Mouse (Mus musculus): ENCODE measurements around the gene Synpo2l. TPM values are rescaled to one million over a fixed set of nuclear protein-coding genes. Genes with fewer than 3 reads are reported as not detected.
A peak's percentile ranks its signal among the peaks of the same experiment; 100 is the strongest.
"Not testable (repeated sequence)": the region's sequence is repeated elsewhere in the genome, so short reads cannot be mapped to it uniquely, and the experiment has no call there.

Gene Synpo2l
- 0.19 and 0.23 TPM in 2 replicates for polyA plus RNA-seq (2014; fragmentation: Nextera tagmentation; extraction: Ambion mirVana)

DNA sequence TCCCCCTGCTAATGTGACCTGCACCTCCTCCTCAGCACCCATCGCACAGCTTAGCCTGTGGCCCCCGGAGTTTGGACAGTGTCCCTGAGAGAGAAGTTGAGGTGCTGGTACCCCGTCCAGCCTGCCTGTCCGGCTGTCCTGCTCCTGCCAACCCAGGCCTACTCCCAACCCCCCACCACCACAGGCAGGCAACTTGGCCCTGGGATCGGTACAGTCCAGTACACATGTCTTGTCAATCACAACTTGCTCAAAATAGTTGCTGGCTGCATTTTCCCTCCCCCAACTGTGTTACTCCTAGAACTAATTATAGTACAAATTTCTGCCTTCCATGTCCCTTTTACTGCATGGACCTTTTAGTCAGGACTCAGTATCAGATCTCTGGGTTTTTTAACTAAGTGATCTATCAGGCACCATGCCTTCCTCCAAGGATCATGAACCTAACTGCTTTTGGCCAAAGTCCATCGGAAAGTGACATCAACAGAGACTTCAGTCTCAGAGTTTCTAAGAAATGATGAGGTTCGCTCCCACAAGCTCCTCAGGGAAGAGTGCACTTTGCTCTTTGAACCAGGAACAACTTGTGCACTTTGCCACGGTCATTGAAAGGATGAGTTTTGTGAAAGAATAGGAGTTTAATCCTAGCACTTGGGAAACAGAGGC lies at the start of gene Synpo2l:
Gene Synpo2l, minus strand, starts transcription at position 201 of the 657 bp plus-strand sequence.
- Histone ChIP-seq H3K36me3 (ENCODE audit: control insufficient read depth, insufficient read depth, low read length) (no peaks in the 10 kb centered on the region), H3K4me2 (ENCODE audit: low read depth, low read length) (no peak within 1 kb of the TSS), H3K27me3 (ENCODE audit: control insufficient read depth, insufficient read depth, low read length) (0 out of 2 replicates have a peak, but pooled peaks cover 2% of the 10 kb centered on the region), H3K4me3 (ENCODE audit: low read depth, low read length) (no peak within 1 kb of the TSS), H3K9me3 (ENCODE audit: control insufficient read depth, low read length) (no peaks in the 10 kb centered on the region), H3K9ac (replicated peaks; ENCODE audit: low read depth, low read length) (no peak within 1 kb of the TSS), H3K27ac (ENCODE audit: low read depth, low read length) (no peak within 1 kb of the TSS), H3K4me1 (ENCODE audit: control insufficient read depth, insufficient read depth, low read length) (no peaks in the 10 kb centered on the region)
- WGBS, result 88% methylated on average over 8 of the region's 8 CpGs
- ATAC-seq (ENCODE audit: low read depth), result no peak

DNA sequence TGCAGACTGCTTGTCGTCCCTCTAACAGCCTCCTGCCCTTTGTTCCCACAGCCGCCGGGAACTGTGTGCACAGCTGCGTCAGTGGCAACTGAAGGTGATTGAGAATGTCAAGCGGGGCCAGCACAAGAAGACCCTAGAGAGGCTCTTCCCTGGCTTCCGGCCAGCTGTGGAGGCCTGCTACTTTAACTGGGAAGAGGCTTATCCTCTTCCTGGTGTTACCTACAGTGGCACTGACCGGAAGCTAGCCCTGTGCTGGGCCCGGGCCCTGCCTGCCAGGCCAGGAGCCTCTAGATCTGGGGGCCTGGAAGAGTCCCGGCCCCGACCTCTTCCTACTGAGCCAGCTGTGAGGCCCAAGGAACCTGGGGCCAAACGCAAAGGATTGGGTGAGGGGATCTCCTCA lies 45.7 kb upstream of the Synpo2l start:
- 77% methylated on average over 11 of the region's 11 CpGs for WGBS
- H3K9me3 ChIP-seq (ENCODE audit: control insufficient read depth, low read length), result no peaks in the 10 kb centered on the region
- no peak overlapping the region for H3K4me3 ChIP-seq (ENCODE audit: low read depth, low read length)
- no peak overlapping the region for H3K9ac ChIP-seq (replicated peaks; ENCODE audit: low read depth, low read length)
- ATAC-seq (ENCODE audit: low read depth), result no peak
- H3K27me3 ChIP-seq (ENCODE audit: control insufficient read depth, insufficient read depth, low read length), result no peaks in the 10 kb centered on the region
- H3K36me3 ChIP-seq (ENCODE audit: control insufficient read depth, insufficient read depth, low read length), result peaks cover 79% of the 10 kb centered on the region
- no peak overlapping the region for H3K4me2 ChIP-seq (ENCODE audit: low read depth, low read length)
- H3K27ac ChIP-seq (ENCODE audit: low read depth, low read length), result no peak overlapping the region
- peaks cover 8% of the 10 kb centered on the region for H3K4me1 ChIP-seq (ENCODE audit: control insufficient read depth, insufficient read depth, low read length)

DNA sequence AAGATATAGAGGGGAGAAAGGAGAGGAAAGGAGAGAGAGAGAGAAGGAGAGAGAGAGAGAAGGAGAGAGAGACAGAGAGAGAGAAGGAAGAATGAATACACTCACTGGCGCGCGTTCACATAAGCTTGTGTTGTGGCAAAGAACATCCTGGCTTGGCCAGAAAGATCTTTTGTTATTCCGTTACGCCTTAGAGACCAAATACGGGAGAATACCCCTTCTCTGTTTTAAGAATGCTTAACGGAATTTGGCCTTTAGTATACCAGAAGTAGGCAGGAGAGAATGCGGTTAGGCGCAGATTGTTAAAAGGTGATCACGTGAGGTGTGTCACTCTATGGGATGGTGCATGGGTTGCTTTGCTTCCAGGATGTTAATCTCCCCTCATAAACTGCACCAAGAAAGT lies 40.1 kb upstream of the Synpo2l start:
- Histone ChIP-seq H3K36me3 (ENCODE audit: control insufficient read depth, insufficient read depth, low read length) (peaks cover 27% of the 10 kb centered on the region), H3K9me3 (ENCODE audit: control insufficient read depth, low read length) (no peaks in the 10 kb centered on the region), H3K27ac (ENCODE audit: low read depth, low read length) (no peak overlapping the region; the same call in 1 of the 2 replicates), H3K9ac (replicated peaks; ENCODE audit: low read depth, low read length) (peak overlapping the region; percentile 97), H3K4me1 (ENCODE audit: control insufficient read depth, insufficient read depth, low read length) (peaks cover 17% of the 10 kb centered on the region), H3K4me2 (ENCODE audit: low read depth, low read length) (peak overlapping the region; percentile 74), H3K4me3 (ENCODE audit: low read depth, low read length) (peak overlapping the region; percentile 99), H3K27me3 (ENCODE audit: control insufficient read depth, insufficient read depth, low read length) (peaks cover 3% of the 10 kb centered on the region; the same call in 1 of the 2 replicates)
- 16% methylated on average over 10 of the region's 10 CpGs for WGBS
- no peak for ATAC-seq (ENCODE audit: low read depth)

DNA sequence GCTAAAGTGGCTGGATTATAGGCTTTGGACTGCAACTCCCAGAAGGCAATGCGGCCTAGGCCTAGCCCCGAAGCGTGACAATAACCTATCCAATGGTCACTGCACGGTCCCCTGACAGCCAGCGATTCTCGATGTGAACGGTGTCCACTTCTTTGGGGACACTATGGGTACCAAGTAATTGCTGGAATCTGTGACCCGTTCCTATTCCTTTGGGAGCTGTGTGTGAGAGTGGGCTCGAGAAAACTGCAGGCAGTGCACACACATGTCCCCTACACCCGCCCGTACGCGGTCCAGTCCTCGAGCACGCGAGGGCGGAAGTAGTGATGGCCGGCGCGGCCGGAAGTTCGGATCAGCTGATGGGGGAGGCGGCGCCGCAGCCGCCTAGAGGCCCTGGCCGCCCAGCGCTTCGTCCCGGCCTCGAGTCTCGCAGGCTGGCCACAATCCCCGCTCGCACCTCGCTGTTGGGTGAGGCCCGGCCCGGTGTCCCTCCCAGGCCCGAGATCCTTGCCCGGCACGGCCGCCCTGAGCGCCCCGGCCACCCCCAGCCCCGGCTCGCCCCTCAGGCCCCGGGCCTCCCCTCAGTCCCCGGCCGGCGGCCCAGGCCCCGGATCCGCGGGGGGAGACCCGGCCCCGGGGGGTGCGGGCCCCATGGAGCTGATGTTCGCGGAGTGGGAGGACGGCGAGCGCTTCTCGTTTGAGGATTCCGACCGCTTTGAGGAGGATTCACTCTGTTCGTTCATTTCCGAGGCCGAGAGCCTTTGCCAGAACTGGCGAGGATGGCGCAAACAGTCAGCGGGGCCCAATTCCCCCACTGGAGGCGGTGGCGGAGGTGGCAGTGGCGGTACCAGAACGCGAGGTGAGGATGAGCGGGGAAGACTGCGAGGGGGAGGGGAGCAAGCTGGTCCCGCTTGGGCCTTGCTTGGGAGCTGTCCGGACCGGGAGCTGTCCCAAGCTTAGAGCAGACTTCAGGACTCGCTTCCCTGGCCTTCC lies 39.3 kb upstream of the Synpo2l start, which contains the start of gene Zswim8:
Gene Zswim8, plus strand, starts transcription at position 352 of the 990 bp plus-strand sequence.
- Histone ChIP-seq H3K9me3 (ENCODE audit: control insufficient read depth, low read length) (no peaks in the 10 kb centered on the region), H3K36me3 (ENCODE audit: control insufficient read depth, insufficient read depth, low read length) (peaks cover 20% of the 10 kb centered on the region), H3K4me1 (ENCODE audit: control insufficient read depth, insufficient read depth, low read length) (peaks cover 17% of the 10 kb centered on the region), H3K27ac (ENCODE audit: low read depth, low read length) (peak within 1 kb of the TSS; percentile 88), H3K4me2 (ENCODE audit: low read depth, low read length) (peak within 1 kb of the TSS; percentile 74), H3K4me3 (ENCODE audit: low read depth, low read length) (peak within 1 kb of the TSS; percentile 99), H3K27me3 (ENCODE audit: control insufficient read depth, insufficient read depth, low read length) (peaks cover 3% of the 10 kb centered on the region; the same call in 1 of the 2 replicates), H3K9ac (replicated peaks; ENCODE audit: low read depth, low read length) (peak within 1 kb of the TSS; percentile 97)
- peak; percentile 95 for ATAC-seq (ENCODE audit: low read depth)
- under 1% methylated on average over 72 of the region's 80 CpGs for WGBS

DNA sequence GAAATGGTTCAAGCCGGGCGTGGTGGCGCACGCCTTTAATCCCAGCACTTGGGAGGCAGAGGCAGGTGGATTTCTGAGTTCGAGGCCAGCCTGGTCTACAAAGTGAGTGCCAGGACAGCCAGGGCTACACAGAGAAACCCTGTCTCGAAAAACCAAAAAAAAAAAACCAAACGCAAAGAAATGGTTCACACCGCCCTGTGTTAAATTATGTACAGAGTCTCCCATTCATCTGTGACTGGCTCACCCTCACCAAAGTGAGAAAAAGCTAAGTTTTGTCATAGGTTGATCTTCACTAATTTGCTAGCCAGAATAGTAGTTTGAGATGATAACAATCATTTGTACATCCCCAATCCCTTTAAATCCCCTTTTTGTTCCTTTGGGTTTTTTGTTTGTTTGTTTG lies 35.3 kb upstream of the Synpo2l start:
- peaks cover 29% of the 10 kb centered on the region for H3K4me1 ChIP-seq (ENCODE audit: control insufficient read depth, insufficient read depth, low read length)
- H3K9ac ChIP-seq (replicated peaks; ENCODE audit: low read depth, low read length), result peak overlapping the region; percentile 82
- H3K4me3 ChIP-seq (ENCODE audit: low read depth, low read length), result peak overlapping the region; percentile 79
- not testable (repeated sequence) for H3K27me3 ChIP-seq (ENCODE audit: control insufficient read depth, insufficient read depth, low read length); ATAC-seq (ENCODE audit: low read depth); H3K9me3 ChIP-seq (ENCODE audit: control insufficient read depth, low read length); H3K36me3 ChIP-seq (ENCODE audit: control insufficient read depth, insufficient read depth, low read length)
- peak overlapping the region; percentile 65 for H3K4me2 ChIP-seq (ENCODE audit: low read depth, low read length)
- 13% methylated on average over 8 of the region's 8 CpGs for WGBS
- peak overlapping the region; percentile 82 for H3K27ac ChIP-seq (ENCODE audit: low read depth, low read length)

DNA sequence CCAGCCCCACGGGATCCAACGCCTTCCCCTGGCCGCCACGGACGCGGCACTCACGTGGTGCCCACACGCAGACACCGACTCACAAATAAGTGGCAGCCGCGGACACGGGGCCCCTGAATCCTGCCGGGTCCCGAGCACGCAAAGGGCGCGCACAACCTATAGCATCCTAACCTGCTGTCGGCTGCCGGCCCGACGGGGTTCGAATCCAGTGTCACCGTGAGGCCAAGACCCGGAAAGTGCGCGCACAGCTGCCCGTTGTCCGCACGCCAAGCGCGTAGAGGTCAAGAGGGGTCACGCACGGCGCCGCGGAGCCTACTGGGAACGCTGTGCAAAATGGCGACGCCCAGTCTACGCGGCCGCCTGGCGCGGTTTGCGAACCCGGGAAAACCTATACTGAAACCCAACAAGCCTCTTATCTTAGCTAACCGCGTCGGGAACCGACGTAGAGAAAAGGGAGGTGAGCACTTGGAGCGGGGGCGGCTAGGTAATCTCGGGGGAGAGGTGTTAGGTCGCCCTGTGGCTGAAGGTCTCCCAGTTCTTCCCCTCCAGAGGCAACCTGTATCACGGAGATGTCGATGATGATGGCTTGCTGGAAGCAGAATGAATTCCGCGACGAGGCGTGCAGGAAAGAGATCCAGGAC lies 34.7 kb upstream of the Synpo2l start, which contains the start of gene Chchd1:
Gene Chchd1, plus strand, starts transcription at position 266 of the 641 bp plus-strand sequence.
- H3K9me3 ChIP-seq (ENCODE audit: control insufficient read depth, low read length), result no peaks in the 10 kb centered on the region
- peak within 1 kb of the TSS; percentile 82 for H3K9ac ChIP-seq (replicated peaks; ENCODE audit: low read depth, low read length)
- peaks cover 3% of the 10 kb centered on the region; the same call in 1 of the 2 replicates for H3K27me3 ChIP-seq (ENCODE audit: control insufficient read depth, insufficient read depth, low read length)
- peaks cover 33% of the 10 kb centered on the region for H3K4me1 ChIP-seq (ENCODE audit: control insufficient read depth, insufficient read depth, low read length)
- no peaks in the 10 kb centered on the region for H3K36me3 ChIP-seq (ENCODE audit: control insufficient read depth, insufficient read depth, low read length)
- H3K4me3 ChIP-seq (ENCODE audit: low read depth, low read length), result peak within 1 kb of the TSS; percentile 79
- H3K27ac ChIP-seq (ENCODE audit: low read depth, low read length), result peak within 1 kb of the TSS; percentile 82
- H3K4me2 ChIP-seq (ENCODE audit: low read depth, low read length), result peak within 1 kb of the TSS; percentile 65
- ATAC-seq (ENCODE audit: low read depth), result peak; percentile 69
- WGBS, result under 1% methylated on average over 61 of the region's 61 CpGs

DNA sequence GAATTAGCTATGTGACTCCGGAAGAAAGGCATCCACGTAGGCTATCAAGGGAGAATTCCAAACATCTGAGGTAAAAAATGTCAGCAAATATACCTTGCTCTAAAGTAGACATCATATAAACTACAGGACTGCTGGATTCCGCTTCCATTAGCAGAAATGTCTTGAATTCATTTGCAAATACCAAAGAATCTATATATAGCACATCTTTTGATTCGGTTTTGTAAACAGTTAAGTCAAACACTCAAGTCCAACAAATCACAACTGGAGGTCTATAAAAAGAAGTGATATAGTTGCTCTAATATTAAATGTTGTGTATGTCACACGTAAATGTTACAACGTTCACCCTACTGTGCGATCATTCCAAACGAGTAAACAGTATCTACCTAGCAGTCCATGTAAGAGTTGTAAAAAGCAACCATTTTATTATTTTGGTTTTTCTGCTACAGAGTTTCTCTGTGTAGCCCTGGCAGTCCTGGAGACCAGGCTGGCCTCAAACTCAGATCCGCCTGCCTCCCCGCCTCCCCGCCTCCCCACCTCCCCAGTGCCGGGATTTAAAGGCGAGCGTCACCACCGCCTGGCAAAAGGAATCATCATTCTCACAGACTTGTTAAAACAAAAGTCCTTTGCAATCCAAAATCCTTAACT lies 34.1 kb upstream of the Synpo2l start:
- H3K27ac ChIP-seq (ENCODE audit: low read depth, low read length), result peak overlapping the region; percentile 82
- peaks cover 39% of the 10 kb centered on the region for H3K4me1 ChIP-seq (ENCODE audit: control insufficient read depth, insufficient read depth, low read length)
- H3K27me3 ChIP-seq (ENCODE audit: control insufficient read depth, insufficient read depth, low read length), result no peaks in the 10 kb centered on the region
- peak overlapping the region; percentile 65 for H3K4me2 ChIP-seq (ENCODE audit: low read depth, low read length)
- ATAC-seq (ENCODE audit: low read depth), result peak; percentile 29; the same call in 1 of the 2 replicates
- H3K9me3 ChIP-seq (ENCODE audit: control insufficient read depth, low read length), result no peaks in the 10 kb centered on the region
- 17% methylated on average over 15 of the region's 15 CpGs for WGBS
- H3K36me3 ChIP-seq (ENCODE audit: control insufficient read depth, insufficient read depth, low read length), result no peaks in the 10 kb centered on the region
- peak overlapping the region; percentile 82 for H3K9ac ChIP-seq (replicated peaks; ENCODE audit: low read depth, low read length)
- H3K4me3 ChIP-seq (ENCODE audit: low read depth, low read length), result peak overlapping the region; percentile 79

DNA sequence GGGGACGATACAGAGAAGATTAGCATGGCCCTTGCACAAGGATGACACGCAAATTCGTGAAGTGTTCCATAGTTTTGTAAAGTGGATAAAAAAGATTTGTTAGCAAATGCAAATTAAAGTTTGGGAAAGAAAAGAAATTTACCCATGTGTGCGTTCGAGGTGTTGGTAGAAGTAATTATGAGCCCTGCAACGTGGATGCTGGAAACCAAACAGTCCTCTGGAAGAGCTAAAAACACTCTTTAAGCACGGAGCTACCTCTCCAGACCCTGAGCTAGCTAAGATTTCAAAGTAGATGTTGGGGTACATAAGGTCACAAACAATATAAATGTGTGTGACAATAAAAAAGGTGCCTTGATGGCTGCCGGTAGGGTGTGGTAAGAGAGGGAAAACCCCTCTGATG lies 33.4 kb upstream of the Synpo2l start:
- H3K9ac ChIP-seq (replicated peaks; ENCODE audit: low read depth, low read length), result no peak overlapping the region
- peak overlapping the region; percentile 65 for H3K4me2 ChIP-seq (ENCODE audit: low read depth, low read length)
- peak overlapping the region; percentile 79; the same call in 1 of the 2 replicates for H3K4me3 ChIP-seq (ENCODE audit: low read depth, low read length)
- H3K36me3 ChIP-seq (ENCODE audit: control insufficient read depth, insufficient read depth, low read length), result no peaks in the 10 kb centered on the region
- H3K27me3 ChIP-seq (ENCODE audit: control insufficient read depth, insufficient read depth, low read length), result no peaks in the 10 kb centered on the region
- H3K27ac ChIP-seq (ENCODE audit: low read depth, low read length), result no peak overlapping the region
- WGBS, result 86% methylated on average over 8 of the region's 8 CpGs
- ATAC-seq (ENCODE audit: low read depth), result no peak
- H3K9me3 ChIP-seq (ENCODE audit: control insufficient read depth, low read length), result no peaks in the 10 kb centered on the region
- peaks cover 46% of the 10 kb centered on the region for H3K4me1 ChIP-seq (ENCODE audit: control insufficient read depth, insufficient read depth, low read length)

All from neural tube, embryonic 14.5 days (tissue).